Mouse (Mus musculus) ES-Bruce4 (cell line): ENCODE data around the gene Gm10392. TPM values are rescaled to one million over a fixed set of nuclear protein-coding genes. Genes with fewer than 3 reads are reported as not detected.

Source experiments
- H3K27ac ChIP-seq: 2 replicates; pipeline ENCODE4 v1.5.1; 2012; ENCODE audit warnings: low read length, inconsistent platforms; ENCODE audit not compliant: insufficient read depth
- H3K27me3 ChIP-seq: 2 replicates; pipeline ENCODE4 v1.6.1; 2012; ENCODE audit warnings: mild to moderate bottlenecking, low read length, inconsistent platforms; ENCODE audit not compliant: control insufficient read depth, poor library complexity, insufficient read depth, severe bottlenecking
- H3K36me3 ChIP-seq: 2 replicates; pipeline ENCODE4 v1.6.1; 2012; ENCODE audit warnings: inconsistent platforms, mild to moderate bottlenecking, low read length, moderate library complexity; ENCODE audit not compliant: control insufficient read depth, poor library complexity, insufficient read depth, severe bottlenecking
- H3K4me1 ChIP-seq: one replicate; pipeline ENCODE4 v1.8.1; 2011; ENCODE audit warnings: low read length; ENCODE audit not compliant: control insufficient read depth, insufficient read depth
- H3K4me3 ChIP-seq: 2 replicates; pipeline ENCODE4 v1.5.1; 2011; ENCODE audit warnings: low read depth, mild to moderate bottlenecking, low read length
- H3K9ac ChIP-seq: 2 replicates; pipeline ENCODE4 v1.6.1; 2012; ENCODE audit warnings: low read depth, mild to moderate bottlenecking, inconsistent platforms; ENCODE audit not compliant: poor library complexity, severe bottlenecking
- H3K9me3 ChIP-seq: replicated peaks from 2 replicates; pipeline ENCODE4 v1.6.1; 2012; ENCODE audit warnings: mild to moderate bottlenecking, low read length, inconsistent platforms; ENCODE audit not compliant: control insufficient read depth, poor library complexity, insufficient read depth, severe bottlenecking
- CTCF ChIP-seq: IDR thresholded peaks from one replicate; pipeline ENCODE4 v1.8.1; 2011; ENCODE audit warnings: low read depth, low read length
- EP300 ChIP-seq: IDR thresholded peaks from 2 replicates; pipeline ENCODE4 v1.6.1; 2011; ENCODE audit warnings: low read depth, low read length; ENCODE audit not compliant: insufficient read depth
- POLR2A ChIP-seq: IDR thresholded peaks from one replicate; pipeline ENCODE4 v1.8.1; 2011; ENCODE audit warnings: low read length; ENCODE audit not compliant: insufficient read depth
- polyA plus RNA-seq: library from polyadenylated mRNA; stranded (reverse); fragments of >200 nt; gene quantifications from 2 replicates; pipeline ENCODE4 v1.2.4, GENCODE M21; 2011; ENCODE audit warnings: low read depth; ENCODE audit not compliant: missing spikeins, insufficient read depth, insufficient read length

Gene Gm10392
- polyA plus RNA-seq, 1 experiment, result not detected

DNA sequence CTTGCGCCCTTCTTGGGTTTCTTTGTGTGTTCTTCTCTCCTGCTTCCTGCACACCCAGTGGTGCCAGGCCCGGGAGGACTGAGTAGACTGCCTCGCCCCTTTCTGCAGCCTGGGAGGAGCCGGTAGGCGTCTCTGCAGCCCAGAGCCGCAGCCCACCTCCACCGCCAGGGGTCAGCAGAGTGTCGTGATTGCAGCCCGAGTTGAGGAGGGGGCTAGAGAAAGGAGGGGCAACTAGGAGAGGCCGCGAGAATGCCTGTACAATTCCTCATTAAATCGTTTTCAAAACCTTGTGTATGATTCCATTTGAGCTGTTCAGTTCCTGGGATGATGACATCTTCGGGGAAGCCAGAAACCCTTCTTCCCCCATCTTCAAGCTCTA lies 27.9 kb downstream of the Gm10392 start:
- Histone ChIP-seq H3K36me3 (no peaks in the 10 kb centered on the region), H3K27ac (no peak overlapping the region), H3K9me3 (no peaks in the 10 kb centered on the region), H3K4me3 (peak overlapping the region; percentile 48), H3K27me3 (peaks cover 5% of the 10 kb centered on the region), H3K4me1 (peaks cover 8% of the 10 kb centered on the region), H3K9ac (peak overlapping the region; percentile 94)
- TF ChIP-seq EP300 (0 out of 2 replicates have a peak, but pooled peaks have one; percentile 27), CTCF (peak; percentile 95), POLR2A (no peak)

DNA sequence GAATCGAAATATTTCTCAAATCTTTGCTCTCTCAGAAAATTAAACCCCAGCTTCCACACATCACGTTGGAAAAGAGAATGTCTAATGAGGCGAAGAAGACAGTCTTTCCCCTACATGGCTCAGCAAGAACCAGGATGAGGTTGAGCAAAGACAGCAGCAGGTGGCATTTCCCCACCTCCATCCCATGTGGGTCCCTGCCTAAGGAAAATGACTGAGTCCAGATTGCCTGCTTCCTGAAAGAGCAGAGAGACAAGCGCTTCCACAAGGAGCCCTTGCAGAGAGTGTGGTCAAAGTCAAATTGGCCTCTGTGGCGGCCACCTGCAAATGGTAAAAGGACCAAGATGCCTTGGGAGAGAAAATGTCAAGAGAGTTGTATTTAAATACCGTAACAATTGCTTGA lies 28.5 kb downstream of the Gm10392 start:
- Histone ChIP-seq H3K4me3 (no peak overlapping the region), H3K27ac (no peak overlapping the region), H3K9me3 (no peaks in the 10 kb centered on the region), H3K4me1 (peaks cover 5% of the 10 kb centered on the region), H3K27me3 (peaks cover 5% of the 10 kb centered on the region), H3K9ac (no peak overlapping the region), H3K36me3 (no peaks in the 10 kb centered on the region)
- no peak for TF ChIP-seq EP300
- TF ChIP-seq CTCF, result no peak
- TF ChIP-seq POLR2A, result no peak

DNA sequence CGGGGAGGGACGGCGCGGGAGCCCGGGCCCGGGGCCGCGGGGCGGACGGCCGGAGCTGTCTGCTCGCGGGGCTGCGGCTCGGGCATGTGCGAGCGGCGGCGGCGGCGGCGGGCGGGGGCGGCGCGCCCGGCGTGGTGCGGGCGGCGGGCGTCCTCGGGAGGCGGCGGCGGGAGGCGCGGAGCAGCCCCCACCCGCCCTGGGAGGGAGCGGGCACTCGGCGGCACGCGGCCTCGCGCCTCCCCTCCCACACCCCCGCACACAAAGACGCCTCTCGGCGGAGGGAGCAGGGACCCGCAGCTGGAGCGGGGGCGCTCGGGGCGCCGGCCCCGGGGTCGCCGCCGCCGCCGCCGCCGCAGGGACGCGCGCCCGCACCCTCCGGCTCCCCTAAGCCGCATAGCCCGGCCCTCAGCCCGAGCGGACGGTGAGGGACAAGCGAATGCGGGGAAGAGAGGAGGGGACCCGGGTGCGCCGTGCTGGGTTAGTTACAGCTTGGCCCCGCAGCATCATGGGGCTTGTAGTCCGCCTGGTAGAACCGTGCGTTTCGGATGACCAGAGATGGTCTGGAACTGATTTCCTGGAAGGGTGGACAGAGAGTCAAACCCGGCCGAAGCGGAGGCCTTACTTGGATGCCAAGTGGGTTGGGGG lies 29.3 kb downstream of the Gm10392 start, which contains the start of gene Ankrd13b:
Gene Ankrd13b (minus strand): TSS at position 88 of the 645 bp plus-strand sequence.
- H3K4me1 ChIP-seq, result no peaks in the 10 kb centered on the region
- no peaks in the 10 kb centered on the region for H3K9me3 ChIP-seq
- peak within 1 kb of the TSS; percentile 89 for H3K9ac ChIP-seq
- peaks cover 5% of the 10 kb centered on the region for H3K27me3 ChIP-seq
- peak within 1 kb of the TSS; percentile 64 for H3K4me3 ChIP-seq
- H3K27ac ChIP-seq, result no peak within 1 kb of the TSS
- no peaks in the 10 kb centered on the region for H3K36me3 ChIP-seq
- TF ChIP-seq CTCF, result no peak
- TF ChIP-seq POLR2A, result no peak
- TF ChIP-seq EP300, result no peak

DNA sequence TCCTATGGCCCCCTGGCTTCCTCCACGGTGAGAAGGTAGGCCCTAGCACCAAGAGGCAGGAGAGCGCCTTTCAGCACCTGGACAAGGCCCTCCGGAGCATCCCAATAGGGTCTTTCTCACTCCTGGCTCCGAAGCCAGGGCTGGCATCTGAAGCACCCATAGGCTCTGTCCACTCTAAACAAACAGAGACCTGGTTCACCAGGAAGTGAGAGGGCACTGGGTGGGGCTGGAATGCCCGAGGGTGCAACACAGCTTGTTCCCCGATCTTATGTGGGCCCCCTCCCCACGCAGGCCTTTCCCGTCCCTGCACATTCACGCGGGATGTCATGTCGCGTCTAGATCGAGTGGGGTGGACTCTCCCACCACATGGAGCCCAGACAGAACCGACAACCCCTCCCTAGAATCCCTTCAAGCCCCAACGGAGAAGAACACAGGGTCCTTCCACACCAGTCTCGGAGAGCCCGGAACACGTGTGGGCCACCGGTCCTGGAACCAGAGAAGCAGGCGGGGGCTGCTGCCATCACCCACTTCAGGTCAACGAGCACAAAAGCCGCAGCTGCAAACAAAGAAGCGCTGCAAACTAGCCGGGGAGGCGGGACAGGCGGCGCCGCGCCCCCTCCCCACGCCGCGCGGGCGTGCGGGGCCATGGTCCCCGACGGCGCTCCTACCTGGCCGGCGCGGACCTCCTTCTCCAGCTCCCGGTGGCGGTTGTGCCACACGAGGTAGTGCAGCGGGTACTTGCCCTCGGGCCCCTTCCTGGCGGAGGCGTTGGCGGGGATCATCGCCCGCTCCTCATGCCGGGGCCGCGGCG lies 30.0 kb downstream of the Gm10392 start:
- Histone ChIP-seq H3K27ac (no peak overlapping the region), H3K27me3 (peaks cover 5% of the 10 kb centered on the region), H3K4me3 (peak overlapping the region; percentile 64), H3K36me3 (no peaks in the 10 kb centered on the region), H3K9me3 (no peaks in the 10 kb centered on the region), H3K9ac (peak overlapping the region; percentile 89), H3K4me1 (no peaks in the 10 kb centered on the region)
- TF ChIP-seq POLR2A (no peak), CTCF (no peak), EP300 (no peak)

DNA sequence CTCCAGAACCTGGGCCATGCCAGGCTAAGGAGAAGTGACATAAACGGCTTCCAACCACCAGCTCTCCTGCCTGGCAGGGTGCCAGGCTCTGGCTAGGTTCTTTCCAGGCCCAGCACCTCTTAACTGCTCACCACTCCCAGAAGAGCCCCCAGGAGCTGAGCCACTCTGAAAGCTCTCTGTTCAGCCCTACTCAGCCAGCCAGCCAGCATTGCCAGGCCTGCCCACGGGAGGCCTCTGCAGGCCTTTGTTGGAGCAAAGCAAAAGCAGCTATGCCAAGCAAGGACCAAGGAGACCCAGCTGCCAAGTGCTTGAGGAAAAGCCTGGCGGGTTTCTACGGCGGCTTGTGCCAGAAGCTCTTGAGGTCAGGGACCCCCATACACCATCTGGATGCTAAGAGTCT lies 32.2 kb downstream of the Gm10392 start:
- Histone ChIP-seq H3K27me3 (peaks cover 5% of the 10 kb centered on the region), H3K9me3 (no peaks in the 10 kb centered on the region), H3K36me3 (no peaks in the 10 kb centered on the region), H3K9ac (no peak overlapping the region), H3K4me3 (no peak overlapping the region), H3K4me1 (no peaks in the 10 kb centered on the region), H3K27ac (no peak overlapping the region)
- TF ChIP-seq EP300 (no peak), POLR2A (no peak), CTCF (no peak)

DNA sequence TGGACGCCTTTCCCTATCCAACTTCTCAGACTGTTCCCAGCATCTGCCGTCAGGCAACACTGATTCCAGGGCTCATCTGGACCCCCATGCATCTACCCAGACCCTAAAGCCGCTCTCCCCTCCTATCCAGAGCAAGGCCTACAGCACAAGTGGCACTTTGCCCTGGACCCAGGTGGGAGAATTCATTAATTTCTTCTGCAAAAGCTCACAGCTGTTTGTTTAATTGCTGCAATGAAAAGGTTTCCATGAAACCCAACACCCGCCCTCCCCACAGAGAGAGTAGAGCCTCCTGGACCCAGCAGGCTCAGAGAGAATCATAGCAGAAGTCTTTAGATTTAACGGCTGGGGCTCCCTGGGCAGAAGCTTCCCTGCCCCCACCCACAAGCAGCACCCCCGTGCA lies 33.8 kb downstream of the Gm10392 start:
- Histone ChIP-seq H3K9me3 (no peaks in the 10 kb centered on the region), H3K4me1 (no peaks in the 10 kb centered on the region), H3K4me3 (no peak overlapping the region), H3K27me3 (peaks cover 5% of the 10 kb centered on the region), H3K27ac (no peak overlapping the region), H3K9ac (no peak overlapping the region), H3K36me3 (no peaks in the 10 kb centered on the region)
- TF ChIP-seq POLR2A, result no peak
- TF ChIP-seq CTCF, result no peak
- no peak for TF ChIP-seq EP300
